Mouse (Mus musculus): ENCODE data around the gene Vmn2r93. TPM values are rescaled to one million over a fixed set of nuclear protein-coding genes. Genes with fewer than 3 reads are reported as not detected.

Gene Vmn2r93
- not detected in 2 replicates for polyA plus RNA-seq (2015; fragmentation: Nextera tagmentation; extraction: Ambion mirVana)

- H3K27me3 ChIP-seq (ENCODE audit: control insufficient read depth, insufficient read depth, low read length), result no peaks in the 10 kb centered on the region
- no peak within 1 kb of the TSS for H3K9ac ChIP-seq (ENCODE audit: low read length)
- H3K4me3 ChIP-seq (ENCODE audit: low read length), result no peak within 1 kb of the TSS
- no peaks in the 10 kb centered on the region for H3K4me1 ChIP-seq (ENCODE audit: control insufficient read depth, insufficient read depth, low read length)
- WGBS, result 26% methylated on average over 1 of the region's 1 CpGs
- ATAC-seq (replicated peaks; ENCODE audit: extremely low read depth, insufficient read depth, low FRiP score), result no peak
- H3K27ac ChIP-seq (ENCODE audit: low read length), result no peak within 1 kb of the TSS
- H3K36me3 ChIP-seq (ENCODE audit: control insufficient read depth, insufficient read depth), result no peaks in the 10 kb centered on the region
- H3K9me3 ChIP-seq (replicated peaks; ENCODE audit: control insufficient read depth, low read length), result 0 out of 2 replicates have a peak, but pooled peaks cover 2% of the 10 kb centered on the region
- no peak within 1 kb of the TSS for H3K4me2 ChIP-seq (ENCODE audit: low read depth, low read length)
Observed at GRCm38 (mm10) chr17:18297799-18298198, at the start of gene Vmn2r93. Gene Vmn2r93, plus strand, starts transcription at chr17:18298099.

DNA sequence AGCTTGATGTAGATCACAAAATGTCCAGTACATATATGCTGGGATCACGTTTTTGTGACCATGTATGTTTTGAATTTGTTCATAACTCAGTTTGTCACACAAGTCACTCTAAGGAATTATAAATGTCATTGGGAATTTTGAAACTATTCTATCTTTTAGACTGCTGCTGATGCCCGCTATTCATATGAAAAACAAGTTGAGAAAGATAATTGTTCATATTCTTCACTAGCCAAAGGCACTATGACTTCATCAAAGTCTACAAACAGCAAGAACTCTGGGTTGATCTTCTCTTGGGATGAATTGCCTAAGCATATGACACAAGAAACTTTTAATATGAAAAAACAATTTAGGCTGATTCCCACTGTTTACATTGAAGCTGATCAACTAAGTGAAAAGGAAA lies 20.2 kb upstream of the Vmn2r93 start, which contains the start of gene Vmn2r94:
TSS of gene Vmn2r94 (minus strand) at position 101 of the 400 bp plus-strand sequence.
- Histone ChIP-seq H3K4me3 (ENCODE audit: low read length) (no peak within 1 kb of the TSS), H3K4me2 (ENCODE audit: low read depth, low read length) (no peak within 1 kb of the TSS), H3K27me3 (ENCODE audit: control insufficient read depth, insufficient read depth, low read length) (no peaks in the 10 kb centered on the region), H3K9ac (ENCODE audit: low read length) (no peak within 1 kb of the TSS), H3K9me3 (replicated peaks; ENCODE audit: control insufficient read depth, low read length) (0 out of 2 replicates have a peak, but pooled peaks cover 4% of the 10 kb centered on the region), H3K27ac (ENCODE audit: low read length) (no peak within 1 kb of the TSS), H3K4me1 (ENCODE audit: control insufficient read depth, insufficient read depth, low read length) (no peaks in the 10 kb centered on the region), H3K36me3 (ENCODE audit: control insufficient read depth, insufficient read depth) (no peaks in the 10 kb centered on the region)
- WGBS, result 47% methylated on average over 2 of the region's 2 CpGs
- ATAC-seq (replicated peaks; ENCODE audit: extremely low read depth, insufficient read depth, low FRiP score), result no peak

DNA sequence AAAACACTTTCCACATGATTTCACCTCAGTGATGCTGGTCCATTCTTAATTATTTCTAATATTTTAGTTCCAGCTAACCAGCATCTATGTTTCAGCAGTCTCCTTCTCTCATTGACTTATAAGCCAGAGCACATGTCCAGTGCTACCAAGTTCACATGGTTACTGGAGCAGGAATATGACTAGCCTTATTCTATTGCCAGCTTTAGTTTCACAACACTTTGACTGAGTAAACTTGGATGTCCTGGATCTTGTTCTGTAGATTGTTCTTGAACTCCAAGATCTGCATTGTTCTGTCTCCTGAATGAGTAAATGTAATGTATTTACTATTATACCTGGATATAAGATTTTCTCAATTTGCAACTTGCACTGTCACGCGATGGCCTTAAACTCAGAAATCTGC lies 25.1 kb downstream of the Vmn2r93 start:
- WGBS, result 83% methylated on average over 2 of the region's 2 CpGs
- ATAC-seq (replicated peaks; ENCODE audit: extremely low read depth, insufficient read depth, low FRiP score), result no peak
- Histone ChIP-seq H3K4me2 (ENCODE audit: low read depth, low read length) (no peak overlapping the region), H3K9me3 (replicated peaks; ENCODE audit: control insufficient read depth, low read length) (0 out of 2 replicates have a peak, but pooled peaks cover 5% of the 10 kb centered on the region), H3K36me3 (ENCODE audit: control insufficient read depth, insufficient read depth) (no peaks in the 10 kb centered on the region), H3K4me1 (ENCODE audit: control insufficient read depth, insufficient read depth, low read length) (no peaks in the 10 kb centered on the region), H3K4me3 (ENCODE audit: low read length) (no peak overlapping the region), H3K27ac (ENCODE audit: low read length) (no peak overlapping the region), H3K27me3 (ENCODE audit: control insufficient read depth, insufficient read depth, low read length) (no peaks in the 10 kb centered on the region), H3K9ac (ENCODE audit: low read length) (no peak overlapping the region)

- Histone ChIP-seq H3K36me3 (ENCODE audit: control insufficient read depth, insufficient read depth) (no peaks in the 10 kb centered on the region), H3K27me3 (ENCODE audit: control insufficient read depth, insufficient read depth, low read length) (no peaks in the 10 kb centered on the region), H3K4me2 (ENCODE audit: low read depth, low read length) (no peak overlapping the region), H3K9ac (ENCODE audit: low read length) (no peak overlapping the region), H3K4me3 (ENCODE audit: low read length) (no peak overlapping the region), H3K4me1 (ENCODE audit: control insufficient read depth, insufficient read depth, low read length) (no peaks in the 10 kb centered on the region), H3K27ac (ENCODE audit: low read length) (no peak overlapping the region), H3K9me3 (replicated peaks; ENCODE audit: control insufficient read depth, low read length) (peaks cover 10% of the 10 kb centered on the region)
- 48% methylated on average over 1 of the region's 1 CpGs for WGBS
- ATAC-seq (replicated peaks; ENCODE audit: extremely low read depth, insufficient read depth, low FRiP score), result no peak
Observed at GRCm38 (mm10) chr17:18360007-18360406, 62.1 kb downstream of the Vmn2r93 start.

GRCm38 (mm10) chr17:18360602-18361001 lies 62.7 kb downstream of the Vmn2r93 start:
- no peaks in the 10 kb centered on the region for H3K36me3 ChIP-seq (ENCODE audit: control insufficient read depth, insufficient read depth)
- no peaks in the 10 kb centered on the region for H3K4me1 ChIP-seq (ENCODE audit: control insufficient read depth, insufficient read depth, low read length)
- no peak overlapping the region for H3K4me3 ChIP-seq (ENCODE audit: low read length)
- H3K9me3 ChIP-seq (replicated peaks; ENCODE audit: control insufficient read depth, low read length), result peaks cover 12% of the 10 kb centered on the region
- WGBS, result 31% methylated on average over 3 of the region's 3 CpGs
- no peaks in the 10 kb centered on the region for H3K27me3 ChIP-seq (ENCODE audit: control insufficient read depth, insufficient read depth, low read length)
- ATAC-seq (replicated peaks; ENCODE audit: extremely low read depth, insufficient read depth, low FRiP score), result no peak
- H3K27ac ChIP-seq (ENCODE audit: low read length), result no peak overlapping the region
- no peak overlapping the region for H3K9ac ChIP-seq (ENCODE audit: low read length)
- H3K4me2 ChIP-seq (ENCODE audit: low read depth, low read length), result no peak overlapping the region

Other genes with a start within 250 kb of the Vmn2r93 start
- not detected in 2 replicates for gene Vmn2r124, start 248.7 kb upstream of the Vmn2r93 start, polyA plus RNA-seq (2015; fragmentation: Nextera tagmentation; extraction: Ambion mirVana)
- not detected in 2 replicates for gene Vmn2r91, start 213.1 kb upstream of the Vmn2r93 start, polyA plus RNA-seq (2015; fragmentation: Nextera tagmentation; extraction: Ambion mirVana)
- not detected in 2 replicates for gene Vmn2r92, start 146.2 kb upstream of the Vmn2r93 start, polyA plus RNA-seq (2015; fragmentation: Nextera tagmentation; extraction: Ambion mirVana)
- gene Vmn2r94, start 20.3 kb upstream of the Vmn2r93 start, polyA plus RNA-seq (2015; fragmentation: Nextera tagmentation; extraction: Ambion mirVana), result not detected in 2 replicates
- not detected in 2 replicates for gene Vmn2r95, start 126.0 kb downstream of the Vmn2r93 start, polyA plus RNA-seq (2015; fragmentation: Nextera tagmentation; extraction: Ambion mirVana)

Measured in heart, embryonic 16.5 days (tissue).